Mouse (Mus musculus) cortical plate, adult 2 months (tissue): ENCODE data around the gene Prr11.

ENCODE experiments used
- CTCF ChIP-seq: fragments of 200-500 bp; IDR thresholded peaks from 2 replicates; pipeline ENCODE4 v1.5.1; 2011; ENCODE audit warnings: mild to moderate bottlenecking, control low read depth, low read length; ENCODE audit not compliant: insufficient read depth; ENCODE audit errors: extremely low read depth
- POLR2A ChIP-seq: fragments of 200-500 bp; IDR thresholded peaks from 2 replicates; pipeline ENCODE4 v1.6.1; 2011; ENCODE audit warnings: mild to moderate bottlenecking, low read length, control low read depth; ENCODE audit not compliant: insufficient read depth; ENCODE audit errors: extremely low read depth

DNA sequence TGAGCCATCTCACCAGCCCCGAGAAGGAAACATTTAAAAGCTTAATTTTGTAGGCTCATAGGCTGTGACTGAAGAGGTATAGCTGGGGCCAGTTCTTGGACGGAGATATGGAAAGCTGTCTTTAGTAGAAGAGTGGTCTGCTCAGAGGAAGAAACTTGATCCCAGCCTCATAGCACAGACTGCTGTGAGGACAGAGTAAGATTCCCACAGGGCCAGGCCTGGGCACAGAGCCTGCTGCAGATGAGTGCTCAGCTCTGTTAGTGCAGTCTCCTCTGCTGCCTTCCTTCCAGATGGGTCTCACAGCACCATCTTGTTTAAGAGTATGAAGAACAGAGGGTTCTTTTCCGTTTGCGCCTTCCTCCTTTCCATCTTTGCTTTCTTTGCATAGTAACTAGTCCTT, 27.7 kb upstream of the Prr11 start:
- TF ChIP-seq POLR2A, result no peak
- no peak for TF ChIP-seq CTCF
